Mouse (Mus musculus) E14TG2a.4 (cell line): Measurements from ENCODE around the gene Srebf1.

Experiments used
- CTCF ChIP-seq: conservative IDR thresholded peaks from 2 replicates; pipeline ENCODE4 v1.5.1; 2014; ENCODE audit warnings: low read length
- NANOG ChIP-seq: IDR thresholded peaks from 2 replicates; pipeline ENCODE4 v1.6.1; 2014; ENCODE audit warnings: borderline replicate concordance, low read length, mixed read lengths
- POU5F1 ChIP-seq: IDR thresholded peaks from 2 replicates; pipeline ENCODE4 v1.6.1; 2014; ENCODE audit warnings: low read length, borderline replicate concordance

DNA sequence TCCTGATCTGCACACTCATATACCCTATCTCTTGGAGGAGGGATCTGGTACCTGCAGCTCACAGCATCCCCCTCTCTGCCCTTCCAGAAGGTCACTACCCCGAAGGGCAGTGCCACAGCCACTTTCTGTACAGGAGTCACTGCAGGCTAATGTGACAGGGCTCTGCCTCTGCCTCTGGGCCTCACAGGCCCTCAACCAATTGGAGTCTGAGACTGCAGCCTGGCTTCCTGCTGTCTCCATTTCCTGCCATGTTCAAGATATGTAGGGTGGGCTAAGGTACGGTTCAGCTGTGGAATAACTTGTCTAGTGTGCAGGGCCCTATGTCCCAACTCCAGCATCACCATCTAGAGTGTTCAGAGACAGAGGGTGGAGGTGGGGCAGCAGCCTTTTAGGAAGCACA lies 35.3 kb upstream of the Srebf1 start:
- TF ChIP-seq POU5F1 (no peak), CTCF (no peak), NANOG (no peak)
